Mouse (Mus musculus) ES-Bruce4 (cell line): Measurements from ENCODE around the gene Ppp1r26. TPM values are rescaled to one million over a fixed set of nuclear protein-coding genes. Genes with fewer than 3 reads are reported as not detected.

Source experiments
- H3K27ac ChIP-seq: 2 replicates; pipeline ENCODE4 v1.5.1; 2012; ENCODE audit warnings: low read length, inconsistent platforms; ENCODE audit not compliant: insufficient read depth
- H3K27me3 ChIP-seq: 2 replicates; pipeline ENCODE4 v1.6.1; 2012; ENCODE audit warnings: mild to moderate bottlenecking, low read length, inconsistent platforms; ENCODE audit not compliant: control insufficient read depth, poor library complexity, insufficient read depth, severe bottlenecking
- H3K36me3 ChIP-seq: 2 replicates; pipeline ENCODE4 v1.6.1; 2012; ENCODE audit warnings: inconsistent platforms, mild to moderate bottlenecking, low read length, moderate library complexity; ENCODE audit not compliant: control insufficient read depth, poor library complexity, insufficient read depth, severe bottlenecking
- H3K4me1 ChIP-seq: one replicate; pipeline ENCODE4 v1.8.1; 2011; ENCODE audit warnings: low read length; ENCODE audit not compliant: control insufficient read depth, insufficient read depth
- H3K4me3 ChIP-seq: 2 replicates; pipeline ENCODE4 v1.5.1; 2011; ENCODE audit warnings: low read depth, mild to moderate bottlenecking, low read length
- H3K9ac ChIP-seq: 2 replicates; pipeline ENCODE4 v1.6.1; 2012; ENCODE audit warnings: low read depth, mild to moderate bottlenecking, inconsistent platforms; ENCODE audit not compliant: poor library complexity, severe bottlenecking
- H3K9me3 ChIP-seq: replicated peaks from 2 replicates; pipeline ENCODE4 v1.6.1; 2012; ENCODE audit warnings: mild to moderate bottlenecking, low read length, inconsistent platforms; ENCODE audit not compliant: control insufficient read depth, poor library complexity, insufficient read depth, severe bottlenecking
- CTCF ChIP-seq: IDR thresholded peaks from one replicate; pipeline ENCODE4 v1.8.1; 2011; ENCODE audit warnings: low read depth, low read length
- EP300 ChIP-seq: IDR thresholded peaks from 2 replicates; pipeline ENCODE4 v1.6.1; 2011; ENCODE audit warnings: low read depth, low read length; ENCODE audit not compliant: insufficient read depth
- POLR2A ChIP-seq: IDR thresholded peaks from one replicate; pipeline ENCODE4 v1.8.1; 2011; ENCODE audit warnings: low read length; ENCODE audit not compliant: insufficient read depth
- polyA plus RNA-seq: library from polyadenylated mRNA; stranded (reverse); fragments of >200 nt; gene quantifications from 2 replicates; pipeline ENCODE4 v1.2.4, GENCODE M21; 2011; ENCODE audit warnings: low read depth; ENCODE audit not compliant: missing spikeins, insufficient read depth, insufficient read length

The Ppp1r26 gene
- polyA plus RNA-seq, 1 experiment: 4.0 TPM

- peaks cover 6% of the 10 kb centered on the region for H3K4me1 ChIP-seq
- H3K9ac ChIP-seq: peak overlapping the region; percentile 50
- no peak overlapping the region for H3K27ac ChIP-seq
- H3K36me3 ChIP-seq: no peaks in the 10 kb centered on the region
- TF ChIP-seq CTCF (no peak), POLR2A (no peak), EP300 (no peak)
- H3K4me3 ChIP-seq: peak overlapping the region; percentile 45
- H3K27me3 ChIP-seq: no peaks in the 10 kb centered on the region
- H3K9me3 ChIP-seq: no peaks in the 10 kb centered on the region
Observed at GRCm38 (mm10) chr2:28479208-28480204, 32.9 kb downstream of the Ppp1r26 start.

- Histone ChIP-seq H3K9me3 (no peaks in the 10 kb centered on the region), H3K9ac (no peak overlapping the region), H3K27me3 (no peaks in the 10 kb centered on the region), H3K27ac (no peak overlapping the region), H3K4me1 (peaks cover 2% of the 10 kb centered on the region), H3K4me3 (no peak overlapping the region), H3K36me3 (no peaks in the 10 kb centered on the region)
- TF ChIP-seq CTCF: no peak
- no peak for TF ChIP-seq EP300
- no peak for TF ChIP-seq POLR2A
Observed at GRCm38 (mm10) chr2:28483861-28484260, 37.3 kb downstream of the Ppp1r26 start.

GRCm38 (mm10) chr2:28494521-28494920 lies 47.9 kb downstream of the Ppp1r26 start:
- Histone ChIP-seq H3K4me1 (no peaks in the 10 kb centered on the region), H3K27ac (no peak overlapping the region), H3K36me3 (no peaks in the 10 kb centered on the region), H3K9me3 (peaks cover 26% of the 10 kb centered on the region), H3K27me3 (no peaks in the 10 kb centered on the region), H3K9ac (no peak overlapping the region), H3K4me3 (no peak overlapping the region)
- TF ChIP-seq EP300 (no peak), CTCF (no peak), POLR2A (no peak)

- Histone ChIP-seq H3K27me3 (no peaks in the 10 kb centered on the region), H3K4me3 (no peak overlapping the region), H3K9ac (no peak overlapping the region), H3K4me1 (no peaks in the 10 kb centered on the region), H3K36me3 (no peaks in the 10 kb centered on the region), H3K9me3 (peaks cover 26% of the 10 kb centered on the region), H3K27ac (no peak overlapping the region)
- TF ChIP-seq POLR2A: no peak
- no peak for TF ChIP-seq CTCF
- TF ChIP-seq EP300: no peak
Observed at GRCm38 (mm10) chr2:28495207-28495756, 48.7 kb downstream of the Ppp1r26 start.

- Histone ChIP-seq H3K36me3 (no peaks in the 10 kb centered on the region), H3K27me3 (no peaks in the 10 kb centered on the region), H3K9me3 (peaks cover 26% of the 10 kb centered on the region), H3K4me1 (no peaks in the 10 kb centered on the region), H3K27ac (no peak overlapping the region), H3K9ac (no peak overlapping the region), H3K4me3 (no peak overlapping the region)
- no peak for TF ChIP-seq POLR2A
- TF ChIP-seq CTCF: no peak
- TF ChIP-seq EP300: no peak
Observed at GRCm38 (mm10) chr2:28495801-28496595, 49.4 kb downstream of the Ppp1r26 start.
